Mouse (Mus musculus) limb, embryonic 10.5 days (tissue): ENCODE data around the gene Slc9a5. TPM values are rescaled to one million over a fixed set of nuclear protein-coding genes. Genes with fewer than 3 reads are reported as not detected.

Source experiments
- DNase-seq: peaks from one replicate; pipeline ENCODE4 v3.0.0-alpha.2; 2017; ENCODE audit warnings: low spot score
- H3K27ac ChIP-seq: fragments of 300-500 bp; sonication (generic); 2 replicates; pipeline ENCODE4 v1.5.1; 2016; ENCODE audit warnings: mild to moderate bottlenecking
- H3K27me3 ChIP-seq: fragments of 300-500 bp; sonication (generic); 2 replicates; pipeline ENCODE4 v1.6.1; 2016; ENCODE audit warnings: low read depth, mild to moderate bottlenecking; ENCODE audit not compliant: poor library complexity, severe bottlenecking
- H3K36me3 ChIP-seq: fragments of 300-500 bp; sonication (generic); 2 replicates; pipeline ENCODE4 v1.6.1; 2016; ENCODE audit warnings: mild to moderate bottlenecking, moderate library complexity
- H3K4me1 ChIP-seq: fragments of 300-500 bp; sonication (generic); 2 replicates; pipeline ENCODE4 v1.6.1; 2016
- H3K4me3 ChIP-seq: fragments of 300-500 bp; sonication (generic); 2 replicates; pipeline ENCODE4 v1.5.1; 2016; ENCODE audit warnings: mild to moderate bottlenecking, moderate library complexity
- H3K9me3 ChIP-seq: fragments of 300-500 bp; sonication (generic); replicated peaks from 2 replicates; pipeline ENCODE4 v1.6.1; 2016; ENCODE audit warnings: mild to moderate bottlenecking
- WGBS: fragments of 180-500 bp; shearing (Covaris S2); methylation state at CpG from one replicate; pipeline ENCODE4 v1.1.7; 2016; 5-methylcytosine and 5-hydroxymethylcytosine counted together
- polyA plus RNA-seq: library from polyadenylated mRNA; unstranded; fragments of >200 nt; fragmentation: Nextera tagmentation; extraction: Ambion mirVana; gene quantifications from 2 replicates; pipeline ENCODE4 v1.2.1, GENCODE M21; 2016

Slc9a5 gene
- polyA plus RNA-seq, 1 experiment from 2014 or later = 6.3 TPM

- H3K36me3 ChIP-seq = peaks cover 95% of the 10 kb centered on the region
- no peaks in the 10 kb centered on the region for H3K4me1 ChIP-seq
- DNase-seq = no peak
- H3K27me3 ChIP-seq = no peaks in the 10 kb centered on the region
- no peak overlapping the region for H3K4me3 ChIP-seq
- no peak overlapping the region for H3K27ac ChIP-seq
- 88% methylated on average over 8 of the region's 8 CpGs for WGBS
- no peaks in the 10 kb centered on the region for H3K9me3 ChIP-seq
Measured at GRCm38 (mm10) chr8:105312891-105313481, 35.7 kb upstream of the Slc9a5 start.

- Histone ChIP-seq H3K4me1 (no peaks in the 10 kb centered on the region), H3K9me3 (no peaks in the 10 kb centered on the region), H3K4me3 (no peak overlapping the region), H3K27me3 (no peaks in the 10 kb centered on the region), H3K36me3 (peaks cover 94% of the 10 kb centered on the region), H3K27ac (no peak overlapping the region)
- WGBS = 78% methylated on average over 9 of the region's 9 CpGs
- DNase-seq = no peak
Measured at GRCm38 (mm10) chr8:105313622-105314402, 34.8 kb upstream of the Slc9a5 start.

DNA sequence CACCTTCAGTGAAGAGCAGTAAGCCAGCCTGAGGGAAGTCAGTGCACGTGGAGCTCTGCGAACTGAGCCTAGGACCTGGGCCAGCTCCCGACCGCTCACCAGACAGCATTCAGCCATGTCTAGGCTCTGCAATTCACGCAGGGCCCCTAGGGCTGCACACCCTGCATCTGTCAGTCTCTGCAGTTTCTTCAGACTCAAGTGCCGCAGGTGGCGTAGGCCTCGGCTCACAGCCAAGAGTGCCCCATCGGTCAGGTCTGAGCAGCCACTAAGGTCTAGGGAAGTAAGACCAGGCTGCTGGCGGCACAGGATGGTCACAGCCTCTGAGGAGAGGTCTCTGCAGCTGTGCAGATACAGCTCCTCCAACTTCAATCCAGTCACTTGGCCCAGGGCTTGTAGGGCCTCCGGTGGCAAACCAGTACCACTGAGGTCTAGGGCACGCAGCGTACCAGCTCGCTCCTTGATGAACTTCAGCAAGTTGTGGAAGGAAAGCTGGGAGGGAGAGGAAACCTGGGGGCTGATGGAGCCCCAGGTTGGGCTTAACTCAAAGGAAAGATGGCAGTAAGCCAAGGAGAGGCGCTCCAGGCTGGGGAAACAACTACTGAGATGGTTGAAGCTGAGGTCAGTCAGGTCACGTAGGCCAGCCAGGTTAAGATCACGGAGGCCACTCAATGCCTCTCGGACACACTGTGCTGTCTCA, 33.4 kb upstream of the Slc9a5 start:
- Histone ChIP-seq H3K27ac (no peak overlapping the region), H3K4me3 (no peak overlapping the region), H3K9me3 (no peaks in the 10 kb centered on the region), H3K27me3 (no peaks in the 10 kb centered on the region), H3K4me1 (no peaks in the 10 kb centered on the region), H3K36me3 (peaks cover 95% of the 10 kb centered on the region)
- WGBS = 92% methylated on average over 18 of the region's 18 CpGs
- no peak for DNase-seq

DNA sequence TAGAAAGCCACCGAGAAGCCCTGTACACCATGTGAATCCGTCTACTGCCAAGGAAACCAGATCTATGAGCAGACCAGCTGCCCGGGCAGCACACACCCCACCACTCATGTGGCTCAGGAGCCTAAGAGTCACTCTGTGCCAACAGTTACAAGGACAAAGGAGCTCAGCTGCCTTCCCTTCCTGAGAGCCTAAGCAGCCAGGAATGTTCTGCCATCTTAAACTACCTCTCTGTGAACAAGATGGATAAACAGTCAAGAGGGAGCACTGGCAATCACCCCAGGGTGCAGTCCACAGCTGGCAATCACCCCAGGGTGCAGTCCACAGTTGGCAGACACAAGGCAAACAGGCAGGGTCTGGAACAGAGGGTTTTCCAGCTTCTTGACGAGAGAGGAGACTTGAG, 30.7 kb upstream of the Slc9a5 start:
- Histone ChIP-seq H3K9me3 (no peaks in the 10 kb centered on the region), H3K36me3 (peaks cover 78% of the 10 kb centered on the region), H3K4me3 (no peak overlapping the region), H3K4me1 (no peaks in the 10 kb centered on the region), H3K27ac (no peak overlapping the region), H3K27me3 (no peaks in the 10 kb centered on the region)
- WGBS = 90% methylated on average over 4 of the region's 4 CpGs
- no peak for DNase-seq

DNA sequence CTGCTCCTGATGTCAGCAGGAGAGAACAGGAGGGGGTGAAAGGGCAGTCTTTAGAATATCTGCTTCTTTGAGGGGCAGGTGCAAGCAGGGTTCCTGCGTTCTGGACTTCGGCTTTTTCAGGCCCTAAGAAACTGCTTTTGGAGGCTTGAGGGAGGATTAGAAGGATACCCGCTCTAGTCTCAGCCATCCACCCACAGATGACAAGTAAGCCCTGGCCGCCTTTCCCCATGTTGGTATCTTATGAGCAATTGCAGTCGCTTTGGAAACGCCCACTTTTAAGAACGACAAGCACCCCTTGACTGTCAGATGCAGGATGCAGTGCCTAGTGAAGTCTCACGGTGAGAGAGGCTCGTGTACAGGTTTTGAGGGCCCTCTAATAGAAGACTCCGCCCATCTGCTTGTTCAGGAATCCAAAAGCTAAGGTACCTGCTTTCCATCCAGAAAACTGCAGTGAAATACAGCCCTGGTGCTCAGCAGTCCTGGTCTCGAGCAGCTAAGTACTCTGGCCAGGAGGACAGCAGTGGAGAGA, 29.9 kb upstream of the Slc9a5 start:
- no peak overlapping the region for H3K4me3 ChIP-seq
- DNase-seq = no peak
- no peaks in the 10 kb centered on the region for H3K9me3 ChIP-seq
- peaks cover 74% of the 10 kb centered on the region for H3K36me3 ChIP-seq
- WGBS = 82% methylated on average over 11 of the region's 11 CpGs
- no peaks in the 10 kb centered on the region for H3K27me3 ChIP-seq
- H3K27ac ChIP-seq = no peak overlapping the region
- no peaks in the 10 kb centered on the region for H3K4me1 ChIP-seq

GRCm38 (mm10) chr8:105323183-105323582, 25.5 kb upstream of the Slc9a5 start:
- WGBS = 88% methylated on average over 4 of the region's 4 CpGs

GRCm38 (mm10) chr8:105325641-105326093, 23.0 kb upstream of the Slc9a5 start:
- under 1% methylated on average over 12 of the region's 12 CpGs for WGBS
- Histone ChIP-seq H3K27me3 (no peaks in the 10 kb centered on the region), H3K4me1 (peaks cover 18% of the 10 kb centered on the region), H3K36me3 (peaks cover 46% of the 10 kb centered on the region), H3K4me3 (peak overlapping the region; percentile 75), H3K27ac (peak overlapping the region; percentile 84), H3K9me3 (no peaks in the 10 kb centered on the region)
- DNase-seq = no peak

More at GRCm38 (mm10) chr8:105323183-105323582, 25.5 kb upstream of the Slc9a5 start:
- Histone ChIP-seq H3K4me1 (peaks cover 18% of the 10 kb centered on the region), H3K27ac (no peak overlapping the region), H3K4me3 (no peak overlapping the region), H3K36me3 (peaks cover 40% of the 10 kb centered on the region), H3K27me3 (no peaks in the 10 kb centered on the region), H3K9me3 (no peaks in the 10 kb centered on the region)
- no peak for DNase-seq

DNA sequence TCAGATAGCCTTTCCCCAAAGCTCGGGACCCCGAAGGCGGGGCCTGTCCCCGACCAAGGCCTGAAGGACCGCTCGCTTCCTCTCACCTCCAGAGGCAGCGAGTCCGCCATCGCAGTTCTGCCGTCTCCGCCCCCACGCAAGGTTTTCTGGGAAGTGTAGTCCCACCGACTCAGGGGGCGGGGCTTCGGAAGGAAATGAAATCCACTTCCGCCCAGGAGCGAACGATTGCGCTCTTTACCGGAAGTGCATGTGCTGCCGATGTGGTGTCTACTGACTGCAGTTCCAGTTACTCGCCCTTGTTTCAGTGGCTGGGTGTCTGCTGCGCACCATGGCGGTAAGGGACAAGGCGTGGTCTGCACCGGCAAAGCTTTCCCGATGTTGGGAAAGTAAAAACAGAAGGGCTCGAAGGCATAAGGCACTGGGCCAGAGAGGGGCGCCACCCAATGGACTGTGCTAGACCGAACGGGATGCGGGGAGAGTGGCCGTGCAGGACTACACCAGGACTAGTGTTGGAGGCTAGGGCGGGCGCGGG, 22.4 kb upstream of the Slc9a5 start, which contains the start of the genes Lrrc29 and Tmem208:
Lrrc29 (minus strand) TSS at position 138 of the 532 bp plus-strand sequence.
Tmem208 (plus strand) TSS at position 214 of the 532 bp plus-strand sequence.
- Histone ChIP-seq H3K4me1 (peaks cover 18% of the 10 kb centered on the region), H3K27me3 (no peaks in the 10 kb centered on the region), H3K9me3 (no peaks in the 10 kb centered on the region), H3K4me3 (peak within 1 kb of the TSS; percentile 75), H3K27ac (peak within 1 kb of the TSS; percentile 84), H3K36me3 (peaks cover 51% of the 10 kb centered on the region)
- under 1% methylated on average over 36 of the region's 36 CpGs for WGBS
- peak; percentile 97 for DNase-seq

GRCm38 (mm10) chr8:105326968-105327367, 21.7 kb upstream of the Slc9a5 start:
- peaks cover 56% of the 10 kb centered on the region for H3K36me3 ChIP-seq

DNA sequence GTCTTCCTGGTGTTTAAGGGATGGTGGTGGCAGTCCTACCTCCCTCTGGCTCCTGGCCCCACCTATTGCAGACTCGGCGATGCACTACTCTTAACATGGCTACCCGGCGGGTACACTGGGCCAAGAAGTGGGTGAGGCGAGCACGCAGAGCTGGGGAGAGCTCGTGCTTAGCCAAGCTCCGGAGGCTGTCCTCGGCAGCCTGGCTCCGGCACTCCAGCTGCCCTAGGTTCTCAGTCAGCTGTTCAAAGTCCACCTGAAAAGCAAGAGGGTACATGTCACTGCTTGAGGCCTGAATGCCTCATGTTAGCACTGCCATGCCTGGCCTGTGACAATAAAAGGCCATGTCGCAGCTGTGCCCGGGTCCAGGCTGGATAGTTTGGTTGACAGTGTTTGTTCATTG, 18.3 kb upstream of the Slc9a5 start:
- Histone ChIP-seq H3K9me3 (no peaks in the 10 kb centered on the region), H3K36me3 (peaks cover 79% of the 10 kb centered on the region), H3K4me3 (no peak overlapping the region), H3K27me3 (no peaks in the 10 kb centered on the region), H3K4me1 (peaks cover 11% of the 10 kb centered on the region), H3K27ac (no peak overlapping the region)
- 96% methylated on average over 12 of the region's 12 CpGs for WGBS
- DNase-seq = no peak

More at GRCm38 (mm10) chr8:105326968-105327367, 21.7 kb upstream of the Slc9a5 start:
- H3K9me3 ChIP-seq = no peaks in the 10 kb centered on the region
- peaks cover 18% of the 10 kb centered on the region for H3K4me1 ChIP-seq
- 50% methylated on average over 6 of the region's 6 CpGs for WGBS
- no peaks in the 10 kb centered on the region for H3K27me3 ChIP-seq
- H3K4me3 ChIP-seq = peak overlapping the region; percentile 75
- no peak for DNase-seq
- H3K27ac ChIP-seq = peak overlapping the region; percentile 84

GRCm38 (mm10) chr8:105331469-105331868, 17.2 kb upstream of the Slc9a5 start:
- Histone ChIP-seq H3K27ac (no peak overlapping the region), H3K27me3 (no peaks in the 10 kb centered on the region), H3K9me3 (no peaks in the 10 kb centered on the region), H3K4me3 (no peak overlapping the region), H3K36me3 (peaks cover 90% of the 10 kb centered on the region), H3K4me1 (peaks cover 8% of the 10 kb centered on the region)
- 96% methylated on average over 22 of the region's 22 CpGs for WGBS
- no peak for DNase-seq

GRCm38 (mm10) chr8:105331931-105332330, 16.7 kb upstream of the Slc9a5 start:
- WGBS = 97% methylated on average over 9 of the region's 9 CpGs
- Histone ChIP-seq H3K27ac (no peak overlapping the region), H3K27me3 (peaks cover 4% of the 10 kb centered on the region; the same call in 1 of the 2 replicates), H3K4me1 (peaks cover 6% of the 10 kb centered on the region), H3K36me3 (peaks cover 95% of the 10 kb centered on the region), H3K4me3 (no peak overlapping the region), H3K9me3 (no peaks in the 10 kb centered on the region)
- DNase-seq = no peak
